Mouse (Mus musculus) forebrain, embryonic 10.5 days (tissue): Measurements from ENCODE around the gene Nsun2. TPM values are rescaled to one million over a fixed set of nuclear protein-coding genes. Genes with fewer than 3 reads are reported as not detected.
"Not testable (repeated sequence)": the region's sequence is repeated elsewhere in the genome, so short reads cannot be mapped to it uniquely, and the experiment has no call there.

Experiments used
- DNase-seq: peaks from one replicate; pipeline ENCODE4 v3.0.0-alpha.2; 2017; ENCODE audit warnings: low spot score; ENCODE audit errors: extremely low spot score
- H3K27ac ChIP-seq: fragments of 300-500 bp; sonication (generic); 2 replicates; pipeline ENCODE4 v1.5.1; 2016; ENCODE audit warnings: mild to moderate bottlenecking
- H3K27me3 ChIP-seq: fragments of 300-500 bp; sonication (generic); 2 replicates; pipeline ENCODE4 v1.6.1; 2016; ENCODE audit warnings: mild to moderate bottlenecking; ENCODE audit not compliant: poor library complexity, severe bottlenecking
- H3K36me3 ChIP-seq: fragments of 300-500 bp; sonication (generic); replicated peaks from 2 replicates; pipeline ENCODE4 v1.6.1; 2016; ENCODE audit warnings: mild to moderate bottlenecking, moderate library complexity
- H3K4me1 ChIP-seq: fragments of 300-500 bp; sonication (generic); 2 replicates; pipeline ENCODE4 v1.6.1; 2016
- H3K4me3 ChIP-seq: fragments of 300-500 bp; sonication (generic); 2 replicates; pipeline ENCODE4 v1.5.1; 2016; ENCODE audit warnings: mild to moderate bottlenecking, moderate library complexity
- H3K9me3 ChIP-seq: fragments of 300-500 bp; sonication (generic); 2 replicates; pipeline ENCODE4 v1.6.1; 2016; ENCODE audit warnings: mild to moderate bottlenecking, moderate library complexity
- WGBS: fragments of 180-500 bp; shearing (Covaris S2); methylation state at CpG from one replicate; pipeline ENCODE4 v1.1.7; 2016; 5-methylcytosine and 5-hydroxymethylcytosine counted together
- polyA plus RNA-seq: library from polyadenylated mRNA; unstranded; fragments of >200 nt; fragmentation: Nextera tagmentation; extraction: Ambion mirVana; gene quantifications from 2 replicates; pipeline ENCODE4 v1.2.1, GENCODE M21; 2016

Gene Nsun2
- polyA plus RNA-seq, 1 experiment from 2014 or later: 175 TPM

DNA sequence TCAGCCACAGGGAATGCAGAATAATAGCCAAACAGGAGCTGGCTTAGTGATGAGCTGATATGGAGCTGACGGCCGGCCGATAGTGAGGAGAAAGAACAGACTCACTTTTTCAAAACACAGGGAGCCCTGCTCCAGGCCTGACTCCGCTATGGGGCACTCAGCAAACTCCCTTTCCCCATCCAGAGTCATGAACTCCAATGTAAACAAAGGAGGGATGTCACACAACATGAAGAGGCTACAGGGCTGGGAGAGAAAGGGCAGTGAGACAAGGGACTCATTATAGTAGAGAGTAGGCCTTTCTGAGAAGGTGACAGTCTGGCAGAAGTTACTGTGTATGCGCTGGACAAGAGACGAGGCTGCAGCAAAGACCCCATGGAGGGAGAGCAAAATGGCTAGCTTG lies 54.7 kb downstream of the Nsun2 start:
- no peaks in the 10 kb centered on the region for H3K27me3 ChIP-seq
- peaks cover 8% of the 10 kb centered on the region; the same call in 1 of the 2 replicates for H3K4me1 ChIP-seq
- H3K27ac ChIP-seq: no peak overlapping the region
- no peak for DNase-seq
- WGBS: 78% methylated on average over 6 of the region's 6 CpGs
- no peak overlapping the region for H3K4me3 ChIP-seq
- H3K36me3 ChIP-seq: no peaks in the 10 kb centered on the region; the same call in 1 of the 2 replicates
- H3K9me3 ChIP-seq: no peaks in the 10 kb centered on the region

DNA sequence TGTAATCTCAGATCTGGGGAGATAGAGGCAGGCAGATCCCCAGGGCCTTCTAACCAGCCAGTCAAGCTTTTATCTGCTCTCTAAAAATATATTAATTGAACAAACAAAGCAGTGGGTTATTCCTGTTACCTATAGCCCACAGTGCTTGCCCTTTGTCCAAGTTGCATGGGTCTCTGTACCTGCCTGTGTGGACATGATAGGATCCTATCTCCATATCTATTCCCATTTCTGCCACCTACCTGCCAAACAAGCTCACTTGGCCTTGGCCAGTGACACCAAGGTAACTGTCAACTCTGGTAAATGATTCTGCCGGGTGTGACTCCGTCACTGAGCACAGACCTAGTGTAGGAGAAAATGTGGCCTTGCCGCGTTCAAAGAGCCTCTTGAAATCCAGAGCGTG lies 57.8 kb downstream of the Nsun2 start:
- no peaks in the 10 kb centered on the region for H3K9me3 ChIP-seq
- no peaks in the 10 kb centered on the region for H3K4me1 ChIP-seq
- no peak overlapping the region for H3K4me3 ChIP-seq
- H3K27ac ChIP-seq: no peak overlapping the region
- no peaks in the 10 kb centered on the region; the same call in 1 of the 2 replicates for H3K36me3 ChIP-seq
- no peaks in the 10 kb centered on the region for H3K27me3 ChIP-seq
- no peak for DNase-seq
- 93% methylated on average over 5 of the region's 5 CpGs for WGBS

DNA sequence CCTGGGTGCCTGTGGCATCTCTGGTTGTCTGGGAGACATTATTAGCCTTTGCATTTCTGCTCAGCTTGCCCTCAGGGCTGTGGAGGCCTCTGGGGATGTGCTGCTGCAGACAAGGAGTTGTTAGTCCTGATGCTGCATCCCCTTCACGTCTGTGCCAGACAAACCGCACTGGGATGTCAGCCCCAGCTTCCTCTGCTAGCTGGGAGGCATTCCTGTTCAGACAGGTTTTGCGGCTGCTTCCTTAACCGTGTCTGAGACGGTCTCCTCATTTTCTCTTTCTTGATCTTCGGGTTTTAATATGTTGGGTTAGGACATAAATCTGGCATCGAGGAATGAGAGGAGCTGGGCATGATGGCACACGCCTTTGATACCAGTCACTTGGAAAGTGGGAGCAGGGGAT lies 58.7 kb downstream of the Nsun2 start:
- Histone ChIP-seq H3K36me3 (no peaks in the 10 kb centered on the region; the same call in 1 of the 2 replicates), H3K9me3 (no peaks in the 10 kb centered on the region), H3K27ac (no peak overlapping the region), H3K4me1 (no peaks in the 10 kb centered on the region), H3K4me3 (no peak overlapping the region), H3K27me3 (no peaks in the 10 kb centered on the region)
- 88% methylated on average over 8 of the region's 8 CpGs for WGBS
- DNase-seq: no peak

DNA sequence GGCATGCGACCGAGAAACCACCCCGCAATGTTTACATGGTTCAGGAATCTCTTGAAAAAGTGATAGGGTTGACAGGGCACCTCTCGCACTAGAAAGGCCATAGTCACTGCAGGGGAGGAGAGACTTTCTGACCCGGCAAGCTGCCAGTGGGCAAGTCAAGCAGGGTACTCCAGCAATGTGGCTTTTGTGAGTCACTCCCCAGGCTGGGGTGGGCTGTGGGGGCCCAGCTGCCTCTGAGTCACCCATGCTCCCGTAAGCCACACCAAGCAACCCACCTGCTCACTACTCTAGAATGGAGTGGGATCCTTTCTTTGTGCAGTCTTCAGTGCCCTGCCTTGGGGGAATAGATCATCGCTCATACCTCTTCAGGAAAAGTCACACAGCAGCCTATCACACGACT lies 59.9 kb downstream of the Nsun2 start:
- H3K9me3 ChIP-seq: no peaks in the 10 kb centered on the region
- H3K4me3 ChIP-seq: no peak overlapping the region
- no peaks in the 10 kb centered on the region for H3K27me3 ChIP-seq
- no peak for DNase-seq
- H3K27ac ChIP-seq: no peak overlapping the region
- H3K4me1 ChIP-seq: no peaks in the 10 kb centered on the region
- no peaks in the 10 kb centered on the region; the same call in 1 of the 2 replicates for H3K36me3 ChIP-seq
- 86% methylated on average over 8 of the region's 8 CpGs for WGBS

DNA sequence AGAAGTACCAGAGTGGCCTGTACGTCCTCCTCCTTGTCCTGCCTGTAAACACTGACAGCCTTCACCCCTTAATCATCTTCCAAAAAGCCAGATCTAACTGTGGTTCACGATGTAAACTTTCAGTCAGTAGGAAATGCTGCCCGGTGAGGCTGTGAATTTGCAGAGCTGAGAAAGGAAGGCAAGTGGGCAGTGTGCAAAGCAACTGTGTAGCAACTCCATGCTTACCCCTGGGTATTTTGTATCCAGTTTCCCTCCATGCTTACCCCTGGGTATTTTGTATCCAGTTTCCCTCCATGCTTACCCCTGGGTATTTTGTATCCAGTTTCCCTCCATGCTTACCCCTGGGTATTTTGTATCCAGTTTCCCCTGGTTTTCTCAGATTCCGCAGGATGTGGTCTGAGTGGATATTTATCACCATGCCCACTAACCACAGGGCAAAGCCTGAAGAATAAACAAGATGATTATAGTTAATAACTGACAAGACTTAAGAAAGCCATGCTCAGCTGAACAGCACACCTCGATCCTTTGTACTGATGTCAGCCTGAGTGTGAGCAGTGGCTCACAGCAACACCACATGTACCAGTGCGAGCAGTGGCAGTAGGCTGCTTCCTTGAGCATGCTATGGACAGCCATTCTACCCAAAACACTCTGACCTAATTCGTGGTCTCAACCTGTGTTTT lies 61.2 kb downstream of the Nsun2 start:
- no peaks in the 10 kb centered on the region for H3K9me3 ChIP-seq
- H3K4me1 ChIP-seq: no peaks in the 10 kb centered on the region
- 84% methylated on average over 7 of the region's 7 CpGs for WGBS
- no peak for DNase-seq
- no peaks in the 10 kb centered on the region; the same call in 1 of the 2 replicates for H3K36me3 ChIP-seq
- no peak overlapping the region for H3K4me3 ChIP-seq
- H3K27me3 ChIP-seq: no peaks in the 10 kb centered on the region
- no peak overlapping the region for H3K27ac ChIP-seq

DNA sequence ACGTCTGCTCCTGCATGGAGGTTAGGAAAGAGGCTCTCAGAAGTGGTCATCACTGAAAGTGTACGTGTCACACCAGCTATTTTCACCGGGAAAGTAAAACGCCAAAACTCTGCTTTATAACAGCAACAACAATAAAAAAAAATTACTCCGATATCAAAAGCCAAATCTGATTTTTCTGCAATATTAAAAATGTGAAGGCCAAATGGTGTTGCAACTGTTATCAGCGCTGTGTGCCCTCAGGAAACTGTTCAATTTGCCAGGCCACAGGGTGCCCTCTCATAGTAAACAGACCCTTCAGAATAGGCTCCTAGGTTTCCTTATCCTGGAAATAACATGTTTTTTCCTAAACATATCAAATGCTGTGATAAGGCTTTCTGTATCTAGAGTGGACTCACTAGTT lies 62.4 kb downstream of the Nsun2 start:
- WGBS: 90% methylated on average over 6 of the region's 6 CpGs
- no peak overlapping the region for H3K27ac ChIP-seq
- no peak overlapping the region for H3K4me3 ChIP-seq
- H3K36me3 ChIP-seq: no peaks in the 10 kb centered on the region; the same call in 1 of the 2 replicates
- no peaks in the 10 kb centered on the region for H3K27me3 ChIP-seq
- no peaks in the 10 kb centered on the region for H3K4me1 ChIP-seq
- DNase-seq: no peak
- H3K9me3 ChIP-seq: no peaks in the 10 kb centered on the region

DNA sequence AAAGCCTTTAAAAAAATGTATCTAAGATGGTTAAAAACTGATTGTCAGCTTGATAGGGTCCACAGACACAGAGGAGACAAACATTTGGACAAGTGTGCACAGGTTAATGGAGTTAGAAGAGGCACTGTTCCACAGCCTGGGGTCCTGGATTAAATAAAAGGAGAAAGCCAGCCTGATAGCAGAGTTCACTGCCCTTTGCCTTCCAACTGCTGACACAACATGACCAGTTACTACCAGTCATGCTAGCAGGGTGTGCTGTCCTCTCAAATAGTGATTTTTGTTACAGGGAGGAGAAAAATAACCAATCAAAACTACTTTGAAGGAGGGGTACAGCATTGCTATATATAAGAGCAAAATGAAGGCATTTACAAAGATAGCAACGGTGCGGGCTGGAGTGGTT lies 63.0 kb downstream of the Nsun2 start:
- H3K4me3 ChIP-seq: no peak overlapping the region
- DNase-seq: no peak
- no peaks in the 10 kb centered on the region; the same call in 1 of the 2 replicates for H3K36me3 ChIP-seq
- no peaks in the 10 kb centered on the region for H3K9me3 ChIP-seq
- no peaks in the 10 kb centered on the region for H3K4me1 ChIP-seq
- no peak overlapping the region for H3K27ac ChIP-seq
- WGBS: 94% methylated on average over 2 of the region's 2 CpGs
- no peaks in the 10 kb centered on the region for H3K27me3 ChIP-seq

DNA sequence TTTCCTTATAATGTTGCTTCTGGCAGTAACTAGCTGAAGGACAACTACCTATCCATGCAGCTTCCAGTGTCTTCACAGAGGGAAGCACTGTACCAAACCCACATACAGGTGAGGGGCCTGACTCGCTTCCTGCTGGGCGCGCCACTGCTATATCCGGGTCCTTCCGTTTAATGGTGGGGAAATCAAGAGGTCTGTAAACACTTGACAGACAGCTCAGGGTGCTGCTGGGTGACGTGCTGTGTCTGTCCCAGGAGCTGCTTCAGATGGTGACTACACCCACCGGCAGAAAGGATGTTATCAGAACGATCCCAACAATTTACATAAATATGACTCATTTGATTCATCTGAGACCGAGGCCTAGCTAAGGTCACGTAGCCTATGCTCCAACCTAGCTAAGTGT lies 65.3 kb downstream of the Nsun2 start:
- H3K9me3 ChIP-seq: no peaks in the 10 kb centered on the region
- H3K36me3 ChIP-seq: no peaks in the 10 kb centered on the region
- no peak overlapping the region for H3K4me3 ChIP-seq
- no peak overlapping the region for H3K27ac ChIP-seq
- 92% methylated on average over 10 of the region's 10 CpGs for WGBS
- no peaks in the 10 kb centered on the region for H3K27me3 ChIP-seq
- no peaks in the 10 kb centered on the region for H3K4me1 ChIP-seq
- DNase-seq: no peak

DNA sequence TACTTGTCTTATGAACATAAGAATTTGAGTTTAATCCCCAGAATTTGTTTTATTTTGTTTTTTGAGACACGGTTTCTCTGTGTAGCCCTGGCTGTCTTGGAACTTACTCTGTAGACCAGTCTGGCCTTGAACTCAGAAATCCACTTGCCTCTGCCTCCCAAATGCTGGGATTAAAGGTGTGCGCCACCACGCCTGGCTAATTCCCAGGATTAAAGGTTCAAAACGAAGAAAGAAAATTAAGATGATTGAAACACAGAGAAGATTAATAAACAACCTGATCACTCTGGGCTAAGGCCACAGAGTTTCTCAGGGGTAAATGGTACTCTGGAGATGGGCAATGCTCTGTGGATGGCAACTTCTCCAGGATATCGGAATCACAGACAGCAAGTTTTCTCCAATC lies 67.3 kb downstream of the Nsun2 start:
- H3K27me3 ChIP-seq, H3K4me1 ChIP-seq, H3K36me3 ChIP-seq, DNase-seq, H3K27ac ChIP-seq, H3K4me3 ChIP-seq, H3K9me3 ChIP-seq: not testable (repeated sequence)
- WGBS: 89% methylated on average over 5 of the region's 5 CpGs

DNA sequence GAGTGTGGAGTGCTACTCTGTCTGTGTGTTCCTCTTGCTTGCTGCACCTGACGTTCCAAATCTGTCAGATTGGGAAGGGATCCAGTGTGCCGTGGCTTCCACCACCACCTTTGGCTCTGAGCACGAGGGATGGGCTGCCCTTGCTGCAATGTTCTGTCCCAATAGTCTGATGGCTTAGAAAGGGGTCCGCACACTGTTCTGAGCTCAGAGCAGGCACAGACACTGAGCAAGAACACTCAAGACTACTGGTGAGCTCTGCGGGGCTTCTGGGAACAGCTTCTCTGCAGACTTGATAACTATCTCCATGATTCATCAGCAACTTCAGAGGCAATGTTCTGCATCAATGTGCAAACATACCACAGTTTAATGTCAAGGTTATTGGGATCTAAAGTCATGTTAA lies 67.8 kb downstream of the Nsun2 start:
- H3K4me3 ChIP-seq: no peak overlapping the region
- no peak for DNase-seq
- no peak overlapping the region for H3K27ac ChIP-seq
- WGBS: 88% methylated on average over 5 of the region's 5 CpGs
- H3K36me3 ChIP-seq: no peaks in the 10 kb centered on the region
- H3K4me1 ChIP-seq: no peaks in the 10 kb centered on the region
- H3K27me3 ChIP-seq: no peaks in the 10 kb centered on the region
- H3K9me3 ChIP-seq: no peaks in the 10 kb centered on the region

DNA sequence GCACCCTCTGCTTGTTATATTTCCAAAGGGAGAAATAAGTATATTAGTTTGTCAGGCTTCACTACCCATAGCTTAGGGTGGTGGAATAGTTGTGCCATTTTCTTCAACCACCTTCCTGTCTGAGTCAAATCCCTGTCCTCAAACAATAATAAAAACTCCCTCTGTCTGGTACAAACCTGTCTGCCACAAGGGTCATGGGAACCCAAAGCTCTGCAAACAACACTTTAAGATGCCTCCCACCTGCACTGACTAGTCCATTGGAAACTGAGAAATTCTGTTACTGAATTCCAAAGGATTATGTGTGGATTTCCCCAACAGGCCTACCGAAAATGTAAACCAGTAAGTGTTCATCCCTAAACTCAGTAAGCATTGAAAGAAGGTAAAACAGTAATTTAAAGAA lies 71.1 kb downstream of the Nsun2 start:
- H3K27ac ChIP-seq: no peak overlapping the region
- peaks cover 2% of the 10 kb centered on the region for H3K4me1 ChIP-seq
- H3K27me3 ChIP-seq: peaks cover 3% of the 10 kb centered on the region; the same call in 1 of the 2 replicates
- DNase-seq: no peak
- 93% methylated on average over 1 of the region's 1 CpGs for WGBS
- no peaks in the 10 kb centered on the region for H3K9me3 ChIP-seq
- H3K4me3 ChIP-seq: no peak overlapping the region
- H3K36me3 ChIP-seq: no peaks in the 10 kb centered on the region

DNA sequence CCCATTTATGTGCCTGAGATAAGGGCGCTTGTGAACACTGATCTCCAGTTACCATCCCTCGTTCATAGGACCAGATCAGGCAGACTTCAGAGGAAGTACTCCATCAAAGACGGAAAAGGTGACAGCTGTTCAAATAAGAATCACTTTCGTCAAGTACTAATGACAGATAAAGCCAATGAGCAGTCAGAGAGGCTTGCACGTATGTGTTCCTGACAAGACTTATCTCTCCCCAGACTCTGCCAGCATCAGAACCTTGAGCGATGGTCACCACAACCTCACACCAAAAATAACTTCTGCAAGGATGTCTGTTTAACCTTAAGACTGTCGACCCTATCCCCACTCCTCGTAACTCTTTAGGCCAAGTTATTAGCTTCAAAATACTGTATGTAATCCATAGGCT lies 75.2 kb downstream of the Nsun2 start:
- 89% methylated on average over 8 of the region's 8 CpGs for WGBS
- H3K9me3 ChIP-seq: no peaks in the 10 kb centered on the region

DNA sequence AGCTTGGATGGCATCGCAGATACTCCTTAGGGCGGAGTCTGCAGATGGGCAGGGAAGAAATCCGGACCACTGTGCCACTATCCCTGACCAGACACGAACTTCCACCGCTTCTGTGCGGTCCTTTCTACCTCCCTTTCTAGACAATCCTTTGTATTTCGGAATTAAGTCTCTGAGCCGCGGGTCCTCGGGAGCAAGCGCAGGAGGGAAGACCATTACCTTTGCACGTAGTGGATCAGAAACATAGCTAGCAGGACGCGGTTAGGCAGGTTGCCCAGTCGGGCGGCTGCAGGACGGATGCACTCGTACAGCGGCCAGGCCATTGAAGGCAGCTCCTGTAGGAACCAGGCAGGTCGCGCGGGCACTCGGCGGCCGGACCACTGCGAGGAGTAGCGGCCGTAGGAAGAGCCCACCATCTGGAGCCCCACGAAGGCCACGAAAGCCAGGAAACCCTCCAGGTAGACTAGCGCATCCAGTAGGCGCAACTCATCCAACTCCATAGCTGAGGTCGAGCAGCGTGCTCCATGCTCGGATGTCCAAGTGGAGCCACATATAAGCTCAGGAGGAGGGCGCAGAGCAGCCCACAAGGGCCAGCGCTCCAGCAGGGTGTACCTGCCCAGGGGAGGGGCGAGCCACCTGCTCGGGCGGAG lies 77.3 kb downstream of the Nsun2 start:
- DNase-seq: no peak
- peaks cover 24% of the 10 kb centered on the region for H3K4me1 ChIP-seq
- peaks cover 29% of the 10 kb centered on the region for H3K36me3 ChIP-seq
- H3K27ac ChIP-seq: peak overlapping the region; percentile 94
- H3K9me3 ChIP-seq: no peaks in the 10 kb centered on the region
- peaks cover 6% of the 10 kb centered on the region; the same call in 1 of the 2 replicates for H3K27me3 ChIP-seq
- under 1% methylated on average over 40 of the region's 40 CpGs for WGBS
- H3K4me3 ChIP-seq: peak overlapping the region; percentile 96

More for the DNA sequence above, 75.2 kb downstream of the Nsun2 start:
- Histone ChIP-seq H3K36me3 (peaks cover 8% of the 10 kb centered on the region), H3K4me1 (peaks cover 24% of the 10 kb centered on the region), H3K4me3 (no peak overlapping the region), H3K27ac (no peak overlapping the region), H3K27me3 (peaks cover 6% of the 10 kb centered on the region; the same call in 1 of the 2 replicates)
- DNase-seq: no peak
